Mouse (Mus musculus): Measurements from ENCODE around the gene Prkaa2.

DNA sequence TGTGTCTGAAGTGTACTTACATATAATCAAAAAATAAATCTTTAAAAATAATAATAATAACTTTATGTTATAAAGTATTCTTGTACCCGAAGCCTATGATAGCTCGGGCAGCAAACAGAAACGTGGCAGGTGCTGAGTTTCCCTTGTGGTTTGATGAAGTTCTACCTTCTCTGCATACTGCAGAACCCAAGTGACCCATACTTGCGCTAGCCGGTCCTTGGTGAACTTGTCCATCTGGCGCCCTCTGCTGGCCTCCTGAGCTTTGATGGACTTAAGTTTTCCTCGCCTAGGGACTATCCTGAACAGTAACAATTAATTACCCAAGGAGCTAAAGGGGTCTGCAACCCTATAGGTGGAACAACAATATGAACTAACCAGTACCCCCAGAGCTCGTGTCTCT is 12.7 kb upstream of the Prkaa2 start:
- TF ChIP-seq POLR2A (IDR thresholded peaks at IDR 0.05; ENCODE audit: insufficient read depth, low read depth, low read length): no peak
- TF ChIP-seq CTCF (IDR thresholded peaks at IDR 0.05): peak; percentile 74
- no peak for TF ChIP-seq EP300 (IDR thresholded peaks at IDR 0.05; ENCODE audit: insufficient read depth, low read depth, low read length)

Measured in heart, adult 2 months (tissue).